Mouse (Mus musculus) cerebellum, adult 2 months (tissue): Measurements from ENCODE around the gene Ctnnd1.

Experiments used
- CTCF ChIP-seq: fragments of 200-500 bp; IDR thresholded peaks from 2 replicates; pipeline ENCODE4 v1.5.1; 2011; ENCODE audit warnings: low read depth, mild to moderate bottlenecking, control low read depth, low read length, moderate library complexity, borderline replicate concordance; ENCODE audit not compliant: insufficient read depth
- POLR2A ChIP-seq: fragments of 200-500 bp; IDR thresholded peaks from 2 replicates; pipeline ENCODE4 v1.6.1; 2011; ENCODE audit warnings: low read length, control low read depth, borderline replicate concordance; ENCODE audit not compliant: insufficient read depth

DNA sequence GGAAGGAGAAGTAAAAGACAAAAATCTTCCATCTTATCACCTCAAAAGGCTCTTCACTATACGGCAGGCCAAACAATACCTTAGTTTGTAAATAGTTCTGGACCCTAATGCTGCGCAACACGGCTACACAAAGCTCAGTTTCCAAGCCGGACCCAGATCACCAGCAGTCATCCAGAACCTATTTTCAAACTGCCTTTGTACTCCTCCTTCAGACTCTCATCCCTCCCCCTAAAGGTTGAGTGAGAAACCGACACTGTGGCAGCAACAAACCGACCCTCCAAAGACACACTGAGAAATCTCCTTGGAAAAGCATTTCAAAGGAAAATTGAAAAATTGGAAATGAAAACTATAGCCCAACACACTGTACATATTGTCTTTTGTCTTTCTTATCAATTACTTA lies 2.2 kb downstream of the Ctnnd1 start:
- TF ChIP-seq CTCF (no peak), POLR2A (no peak)
